Mouse (Mus musculus): ENCODE measurements around the gene Ccn6.
"Not testable (repeated sequence)": the region's sequence is repeated elsewhere in the genome, so short reads cannot be mapped to it uniquely, and the experiment has no call there.

Gene Ccn6

GRCm38 (mm10) chr10:39163694-39164093, at the start of gene Ccn6:
Ccn6 (minus strand) TSS chr10:39163794.
- no peak for DNase-seq

GRCm38 (mm10) chr10:39210031-39210430, 46.4 kb upstream of the Ccn6 start:
- no peak for DNase-seq

GRCm38 (mm10) chr10:39209161-39210025, 45.8 kb upstream of the Ccn6 start:
- DNase-seq = no peak

GRCm38 (mm10) chr10:39208712-39209111, 45.1 kb upstream of the Ccn6 start:
- DNase-seq = no peak

- no peak for DNase-seq
Measured at GRCm38 (mm10) chr10:39207310-39207855, 43.8 kb upstream of the Ccn6 start.

- no peak for DNase-seq
Measured at GRCm38 (mm10) chr10:39202490-39202889, 38.9 kb upstream of the Ccn6 start.

- DNase-seq = not testable (repeated sequence)
Measured at GRCm38 (mm10) chr10:39198216-39198615, 34.6 kb upstream of the Ccn6 start.

GRCm38 (mm10) chr10:39192673-39193072, 29.1 kb upstream of the Ccn6 start:
- DNase-seq = peak; percentile 31 to 44

GRCm38 (mm10) chr10:39185545-39185906, 21.9 kb upstream of the Ccn6 start:
- DNase-seq = no peak

GRCm38 (mm10) chr10:39184864-39185544, 21.4 kb upstream of the Ccn6 start:
- no peak for DNase-seq

- no peak for DNase-seq
Measured at GRCm38 (mm10) chr10:39176981-39177380, 13.4 kb upstream of the Ccn6 start.

GRCm38 (mm10) chr10:39173077-39173476, 9.5 kb upstream of the Ccn6 start:
- DNase-seq = no peak

GRCm38 (mm10) chr10:39172540-39172931, 8.9 kb upstream of the Ccn6 start:
- DNase-seq = no peak

- DNase-seq = peak; percentile 83 to 85
Measured at GRCm38 (mm10) chr10:39171603-39172539, 8.3 kb upstream of the Ccn6 start.

GRCm38 (mm10) chr10:39171134-39171533, 7.5 kb upstream of the Ccn6 start:
- DNase-seq = peak; percentile 85 to 91

- DNase-seq = no peak
Measured at GRCm38 (mm10) chr10:39170706-39171105, 7.1 kb upstream of the Ccn6 start.

- DNase-seq = peak; percentile 54 to 75
Measured at GRCm38 (mm10) chr10:39170181-39170580, 6.6 kb upstream of the Ccn6 start.

- no peak for DNase-seq
Measured at GRCm38 (mm10) chr10:39169642-39170041, 6.0 kb upstream of the Ccn6 start.

GRCm38 (mm10) chr10:39167611-39168010, 4.0 kb upstream of the Ccn6 start:
- DNase-seq = no peak

- DNase-seq = no peak
Measured at GRCm38 (mm10) chr10:39165632-39166115, 2.1 kb upstream of the Ccn6 start.

GRCm38 (mm10) chr10:39162666-39163484, 719 bp downstream of the Ccn6 start:
- DNase-seq = no peak

GRCm38 (mm10) chr10:39161406-39161805, 2.2 kb downstream of the Ccn6 start:
- no peak for DNase-seq
